Mouse (Mus musculus) megakaryocyte, embryonic 14.5 days (primary cell): ENCODE results near the gene Ntn4. TPM values are rescaled to one million over a fixed set of nuclear protein-coding genes. Genes with fewer than 3 reads are reported as not detected.

ENCODE experiments used
- H3K27me3 ChIP-seq: replicated peaks from 2 replicates; pipeline ENCODE3; 2012; ENCODE audit warnings: inconsistent platforms
- H3K36me3 ChIP-seq: replicated peaks from 2 replicates; pipeline ENCODE3; 2012; ENCODE audit warnings: low read length, inconsistent platforms, mixed read lengths
- H3K4me1 ChIP-seq: 2 replicates; pipeline ENCODE4 v1.6.1; 2012; ENCODE audit warnings: inconsistent platforms
- H3K4me3 ChIP-seq: replicated peaks from 2 replicates; pipeline ENCODE3; 2012; ENCODE audit warnings: moderate library complexity, mild to moderate bottlenecking, inconsistent platforms
- H3K9me3 ChIP-seq: 2 replicates; pipeline ENCODE4 v1.6.1; 2012; ENCODE audit warnings: inconsistent platforms
- FLI1 ChIP-seq: IDR thresholded peaks from 2 replicates; pipeline ENCODE4 v1.6.1; 2012; ENCODE audit warnings: low read length, inconsistent platforms, mixed read lengths
- GATA1 ChIP-seq: IDR thresholded peaks from 3 replicates; pipeline ENCODE4 v1.6.1; 2012; ENCODE audit warnings: mixed read lengths, low read length, inconsistent platforms, borderline replicate concordance
- polyA plus RNA-seq: library from polyadenylated mRNA; stranded (reverse); fragments of >175 nt; gene quantifications from 2 replicates; pipeline ENCODE4 v1.2.3, GENCODE M21; 2012; ENCODE audit warnings: low replicate concordance; ENCODE audit not compliant: insufficient read depth

Ntn4 gene
- polyA plus RNA-seq, 1 experiment, result 0.22 TPM

DNA sequence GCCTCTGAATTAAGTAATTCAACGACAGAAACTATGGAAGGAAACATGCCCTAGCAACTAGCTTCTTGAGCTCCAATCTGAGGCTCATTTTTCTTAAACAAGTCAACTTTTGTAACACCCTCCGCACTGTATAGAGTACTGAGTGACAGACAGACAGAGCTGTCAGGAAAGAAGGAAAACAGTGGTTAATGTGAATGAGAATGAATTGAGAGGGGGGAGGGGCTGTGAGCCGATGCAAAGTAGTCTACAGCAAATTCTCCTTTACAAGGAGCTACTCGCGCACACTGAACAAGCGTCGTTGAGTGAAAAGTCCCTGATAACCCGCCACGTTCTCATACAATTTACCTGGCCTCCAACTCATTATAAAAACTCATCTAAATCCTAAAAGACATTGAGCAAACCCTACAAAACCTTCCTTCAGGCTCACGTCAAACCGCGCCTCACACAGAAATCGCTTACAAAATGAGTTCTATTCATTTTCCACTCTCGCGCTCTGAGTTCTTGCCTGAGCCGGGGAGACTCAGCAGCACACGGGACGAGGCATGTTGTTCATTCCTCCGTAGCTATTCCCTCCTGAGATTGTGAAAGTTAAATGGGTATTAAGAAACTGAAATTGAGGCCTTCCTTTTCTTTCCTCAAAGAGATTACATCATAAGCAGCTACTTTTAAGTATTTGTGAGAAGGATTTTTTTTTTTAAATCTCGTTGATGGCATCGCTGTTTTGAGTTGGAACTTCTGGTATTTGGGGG is 54.7 kb downstream of the Ntn4 start:
- Histone ChIP-seq H3K9me3 (no peaks in the 10 kb centered on the region), H3K4me3 (no peak overlapping the region), H3K4me1 (peaks cover 10% of the 10 kb centered on the region), H3K27me3 (peaks cover 20% of the 10 kb centered on the region), H3K36me3 (no peaks in the 10 kb centered on the region)
- no peak for TF ChIP-seq GATA1
- TF ChIP-seq FLI1, result no peak

DNA sequence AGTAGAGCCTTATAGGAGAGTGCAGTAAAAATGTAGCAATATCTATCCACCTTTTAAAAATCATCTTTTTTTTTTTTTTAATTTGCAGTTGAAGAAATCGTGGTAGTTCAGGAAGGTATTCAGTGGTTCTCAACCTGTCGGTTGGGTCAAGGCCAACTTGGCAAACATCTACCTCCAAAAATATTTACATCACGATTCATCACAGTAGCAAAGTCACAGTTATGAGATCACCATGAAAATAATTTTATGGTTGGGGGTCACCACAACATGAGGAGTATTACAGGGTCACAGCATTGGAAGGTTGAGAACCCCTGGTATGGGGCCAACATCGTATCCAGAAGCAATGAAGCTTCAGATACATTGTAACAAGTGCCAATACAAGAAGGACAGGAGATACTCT is 55.5 kb downstream of the Ntn4 start:
- H3K4me3 ChIP-seq, result no peak overlapping the region
- H3K4me1 ChIP-seq, result peaks cover 18% of the 10 kb centered on the region
- no peaks in the 10 kb centered on the region for H3K9me3 ChIP-seq
- H3K27me3 ChIP-seq, result peaks cover 20% of the 10 kb centered on the region
- TF ChIP-seq FLI1 (no peak), GATA1 (no peak)
- no peaks in the 10 kb centered on the region for H3K36me3 ChIP-seq

GRCm38 (mm10) chr10:93697866-93698483 is 57.5 kb downstream of the Ntn4 start:
- H3K9me3 ChIP-seq, result no peaks in the 10 kb centered on the region
- peaks cover 22% of the 10 kb centered on the region for H3K27me3 ChIP-seq
- H3K4me3 ChIP-seq, result no peak overlapping the region
- TF ChIP-seq FLI1, result no peak
- H3K36me3 ChIP-seq, result no peaks in the 10 kb centered on the region
- H3K4me1 ChIP-seq, result peaks cover 26% of the 10 kb centered on the region

- H3K9me3 ChIP-seq, result no peaks in the 10 kb centered on the region
- H3K27me3 ChIP-seq, result peaks cover 24% of the 10 kb centered on the region
- H3K36me3 ChIP-seq, result no peaks in the 10 kb centered on the region
- H3K4me1 ChIP-seq, result peaks cover 26% of the 10 kb centered on the region
- TF ChIP-seq GATA1 (no peak), FLI1 (no peak)
- H3K4me3 ChIP-seq, result peak overlapping the region; percentile 87
These were observed 59.4 kb downstream of the Ntn4 start for GRCm38 (mm10) chr10:93699689-93700478.

- no peaks in the 10 kb centered on the region for H3K36me3 ChIP-seq
- peaks cover 26% of the 10 kb centered on the region for H3K4me1 ChIP-seq
- no peak for TF ChIP-seq FLI1
- no peak for TF ChIP-seq GATA1
- H3K4me3 ChIP-seq, result peak overlapping the region; percentile 87
- H3K27me3 ChIP-seq, result peaks cover 26% of the 10 kb centered on the region
- 0 out of 2 replicates have a peak, but pooled peaks cover 2% of the 10 kb centered on the region for H3K9me3 ChIP-seq
These were observed 60.3 kb downstream of the Ntn4 start for GRCm38 (mm10) chr10:93700589-93701363.

GRCm38 (mm10) chr10:93703946-93704345 is 63.5 kb downstream of the Ntn4 start:
- H3K9me3 ChIP-seq, result 0 out of 2 replicates have a peak, but pooled peaks cover 2% of the 10 kb centered on the region
- H3K4me3 ChIP-seq, result no peak overlapping the region
- H3K4me1 ChIP-seq, result peaks cover 24% of the 10 kb centered on the region
- H3K27me3 ChIP-seq, result peaks cover 16% of the 10 kb centered on the region
- H3K36me3 ChIP-seq, result no peaks in the 10 kb centered on the region
- no peak for TF ChIP-seq GATA1
- no peak for TF ChIP-seq FLI1

- H3K4me3 ChIP-seq, result no peak overlapping the region
- peaks cover 3% of the 10 kb centered on the region for H3K4me1 ChIP-seq
- peaks cover 13% of the 10 kb centered on the region for H3K36me3 ChIP-seq
- no peak for TF ChIP-seq FLI1
- no peak for TF ChIP-seq GATA1
- H3K9me3 ChIP-seq, result peaks cover 17% of the 10 kb centered on the region
- H3K27me3 ChIP-seq, result peaks cover 6% of the 10 kb centered on the region
These were observed 66.9 kb downstream of the Ntn4 start for GRCm38 (mm10) chr10:93707149-93708075.

GRCm38 (mm10) chr10:93708076-93708473 is 67.6 kb downstream of the Ntn4 start:
- Histone ChIP-seq H3K4me1 (peaks cover 3% of the 10 kb centered on the region), H3K4me3 (no peak overlapping the region), H3K9me3 (peaks cover 17% of the 10 kb centered on the region), H3K36me3 (peaks cover 13% of the 10 kb centered on the region), H3K27me3 (peaks cover 5% of the 10 kb centered on the region)
- TF ChIP-seq FLI1 (no peak), GATA1 (no peak)

- Histone ChIP-seq H3K4me3 (no peak overlapping the region), H3K27me3 (peaks cover 5% of the 10 kb centered on the region), H3K36me3 (peaks cover 13% of the 10 kb centered on the region), H3K4me1 (peaks cover 3% of the 10 kb centered on the region), H3K9me3 (peaks cover 17% of the 10 kb centered on the region)
- TF ChIP-seq GATA1 (no peak), FLI1 (no peak)
These were observed 68.0 kb downstream of the Ntn4 start for GRCm38 (mm10) chr10:93708515-93708914.
